Mouse (Mus musculus) hindbrain, embryonic 11.5 days (tissue): Measurements from ENCODE around the gene Aar2. TPM values are rescaled to one million over a fixed set of nuclear protein-coding genes. Genes with fewer than 3 reads are reported as not detected.

ENCODE experiments used
- polyA plus RNA-seq: library from polyadenylated mRNA; unstranded; fragments of >200 nt; fragmentation: Nextera tagmentation; extraction: Ambion mirVana; gene quantifications from 2 replicates; pipeline ENCODE4 v1.2.1, GENCODE M21; 2014

Gene Aar2
- polyA plus RNA-seq, 1 experiment from 2014 or later: 44.4 TPM

Other genes starting within 250 kb of the Aar2 start
- gene Cnbd2, start 235.3 kb upstream of the Aar2 start, polyA plus RNA-seq: 4.4 and 4.6 TPM in 2 replicates
- gene Scand1, start 234.9 kb upstream of the Aar2 start, polyA plus RNA-seq: 81.9 and 87.2 TPM in 2 replicates
- 4.0 and 5.0 TPM in 2 replicates for gene Epb41l1, start 126.7 kb upstream of the Aar2 start, polyA plus RNA-seq
- gene Dlgap4, start 66.1 kb downstream of the Aar2 start, polyA plus RNA-seq: 161 and 162 TPM in 2 replicates
- gene Myl9, start 227.8 kb downstream of the Aar2 start, polyA plus RNA-seq: 96.1 and 133 TPM in 2 replicates